Mouse (Mus musculus) splenic B cell, adult 2 months (primary cell): ENCODE measurements around the gene Fignl1.

ENCODE experiments used
- DNase-seq: peaks from one replicate; pipeline ENCODE4 v3.0.0-alpha.2; 2011; ENCODE audit warnings: low read depth, low spot score
- H3K27me3 ChIP-seq: 2 replicates; pipeline ENCODE4 v1.6.1; 2012; ENCODE audit warnings: mild to moderate bottlenecking, low read length, moderate library complexity, mixed read lengths; ENCODE audit not compliant: control insufficient read depth, poor library complexity, insufficient read depth, severe bottlenecking
- H3K36me3 ChIP-seq: 2 replicates; pipeline ENCODE4 v1.6.1; 2012; ENCODE audit warnings: mild to moderate bottlenecking, low read length, moderate library complexity, mixed read lengths; ENCODE audit not compliant: control insufficient read depth, poor library complexity, insufficient read depth, severe bottlenecking

Fignl1 gene

GRCm38 (mm10) chr11:11805951-11806350 is 2.8 kb downstream of the Fignl1 start:
- Histone ChIP-seq H3K36me3 (peaks cover 2% of the 10 kb centered on the region; the same call in 1 of the 2 replicates), H3K27me3 (no peaks in the 10 kb centered on the region)
- DNase-seq: no peak

- Histone ChIP-seq H3K36me3 (peaks cover 2% of the 10 kb centered on the region; the same call in 1 of the 2 replicates), H3K27me3 (no peaks in the 10 kb centered on the region)
- no peak for DNase-seq
Observed at GRCm38 (mm10) chr11:11804421-11804820, 4.3 kb downstream of the Fignl1 start.

GRCm38 (mm10) chr11:11801067-11801466 is 7.7 kb downstream of the Fignl1 start:
- Histone ChIP-seq H3K27me3 (no peaks in the 10 kb centered on the region), H3K36me3 (peaks cover 2% of the 10 kb centered on the region; the same call in 1 of the 2 replicates)
- no peak for DNase-seq

GRCm38 (mm10) chr11:11800304-11800703 is 8.5 kb downstream of the Fignl1 start:
- DNase-seq: no peak
- Histone ChIP-seq H3K36me3 (peaks cover 2% of the 10 kb centered on the region; the same call in 1 of the 2 replicates), H3K27me3 (no peaks in the 10 kb centered on the region)

GRCm38 (mm10) chr11:11798690-11799089 is 10.1 kb downstream of the Fignl1 start:
- H3K27me3 ChIP-seq: no peaks in the 10 kb centered on the region
- DNase-seq: no peak
- peaks cover 2% of the 10 kb centered on the region; the same call in 1 of the 2 replicates for H3K36me3 ChIP-seq

- Histone ChIP-seq H3K27me3 (no peaks in the 10 kb centered on the region), H3K36me3 (no peaks in the 10 kb centered on the region)
- DNase-seq: no peak
Observed at GRCm38 (mm10) chr11:11794626-11795025, 14.1 kb downstream of the Fignl1 start.

GRCm38 (mm10) chr11:11788521-11788974 is 20.2 kb downstream of the Fignl1 start:
- Histone ChIP-seq H3K36me3 (no peaks in the 10 kb centered on the region), H3K27me3 (no peaks in the 10 kb centered on the region)
- DNase-seq: peak; percentile 91

GRCm38 (mm10) chr11:11785457-11785856 is 23.3 kb downstream of the Fignl1 start:
- DNase-seq: no peak
- Histone ChIP-seq H3K27me3 (no peaks in the 10 kb centered on the region), H3K36me3 (no peaks in the 10 kb centered on the region)

GRCm38 (mm10) chr11:11781728-11782127 is 27.0 kb downstream of the Fignl1 start:
- DNase-seq: peak; percentile 42
- no peaks in the 10 kb centered on the region for H3K36me3 ChIP-seq

GRCm38 (mm10) chr11:11778345-11778744 is 30.4 kb downstream of the Fignl1 start:
- H3K36me3 ChIP-seq: no peaks in the 10 kb centered on the region; the same call in 1 of the 2 replicates
- DNase-seq: no peak
- no peaks in the 10 kb centered on the region for H3K27me3 ChIP-seq

More at GRCm38 (mm10) chr11:11781728-11782127, 27.0 kb downstream of the Fignl1 start:
- no peaks in the 10 kb centered on the region for H3K27me3 ChIP-seq

GRCm38 (mm10) chr11:11777796-11778195 is 31.0 kb downstream of the Fignl1 start:
- no peaks in the 10 kb centered on the region; the same call in 1 of the 2 replicates for H3K36me3 ChIP-seq
- peak; percentile 65 for DNase-seq
- H3K27me3 ChIP-seq: no peaks in the 10 kb centered on the region

GRCm38 (mm10) chr11:11777246-11777645 is 31.5 kb downstream of the Fignl1 start:
- no peaks in the 10 kb centered on the region for H3K27me3 ChIP-seq
- no peaks in the 10 kb centered on the region; the same call in 1 of the 2 replicates for H3K36me3 ChIP-seq
- no peak for DNase-seq

GRCm38 (mm10) chr11:11776822-11777174 is 32.0 kb downstream of the Fignl1 start:
- Histone ChIP-seq H3K36me3 (no peaks in the 10 kb centered on the region; the same call in 1 of the 2 replicates), H3K27me3 (no peaks in the 10 kb centered on the region)
- peak; percentile 80 for DNase-seq

- Histone ChIP-seq H3K36me3 (no peaks in the 10 kb centered on the region; the same call in 1 of the 2 replicates), H3K27me3 (no peaks in the 10 kb centered on the region)
- peak; percentile 9 for DNase-seq
Observed at GRCm38 (mm10) chr11:11776071-11776821, 32.5 kb downstream of the Fignl1 start.

- peak; percentile 20 for DNase-seq
Observed at GRCm38 (mm10) chr11:11774893-11775292, 33.9 kb downstream of the Fignl1 start.

More at GRCm38 (mm10) chr11:11774893-11775292, 33.9 kb downstream of the Fignl1 start:
- Histone ChIP-seq H3K36me3 (no peaks in the 10 kb centered on the region; the same call in 1 of the 2 replicates), H3K27me3 (no peaks in the 10 kb centered on the region)
